Comparison of ENCODE assay signal across 8 mouse cellular contexts in the genomic region with DNA sequence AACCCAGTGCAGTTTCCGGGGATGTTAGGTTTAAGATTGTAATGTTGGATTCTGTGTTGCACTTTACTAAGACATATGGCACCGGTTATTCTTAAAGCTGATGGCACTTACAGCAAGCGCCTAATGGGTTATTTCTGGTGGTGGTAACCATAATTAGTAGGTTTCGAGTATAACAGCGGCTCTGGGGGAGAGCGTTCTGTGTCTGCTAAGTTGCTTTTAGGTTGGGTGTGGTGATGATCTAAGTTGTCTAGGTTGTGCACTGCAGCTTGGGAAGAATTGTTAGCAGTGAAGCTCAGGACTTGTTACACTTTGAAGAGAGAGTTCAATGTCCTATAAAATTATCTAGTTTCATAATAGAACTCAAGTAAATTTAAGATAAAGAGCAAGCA. TPM values are rescaled to one million over a fixed set of nuclear protein-coding genes. Genes with fewer than 3 reads are reported as not detected.
DNase-seq lines count a peak whose midpoint lies in the region; ATAC-seq and TF ChIP-seq lines count a peak whose summit lies in the region.

No protein-coding gene starts in this region.

- peak overlapping the region; percentile 98 for H3K9ac ChIP-seq in hindbrain, embryonic 16.5 days (ENCODE audit: low read depth, low read length)
- H3K9ac ChIP-seq in neural tube, embryonic 12.5 days: peak overlapping the region; percentile 95

- H3K4me1 ChIP-seq in hindbrain, embryonic 16.5 days (ENCODE audit: control insufficient read depth, insufficient read depth, low read depth, low read length): peaks cover 19% of the 10 kb centered on the region
- H3K4me1 ChIP-seq in neural tube, embryonic 12.5 days: peaks cover 20% of the 10 kb centered on the region

- H3K4me3 ChIP-seq in layer of hippocampus, adult 2 months: peak overlapping the region; percentile 91
- H3K4me3 ChIP-seq in hindbrain, embryonic 16.5 days (ENCODE audit: low read length): peak overlapping the region; percentile 98
- H3K4me3 ChIP-seq in neural tube, embryonic 12.5 days: peak overlapping the region; percentile 96

- H3K27ac ChIP-seq in layer of hippocampus, adult 2 months: peak overlapping the region; percentile 91
- H3K27ac ChIP-seq in hindbrain, embryonic 16.5 days (ENCODE audit: low read depth, low read length): peak overlapping the region; percentile 94
- no peak overlapping the region for H3K27ac ChIP-seq in neural tube, embryonic 12.5 days

- H3K4me2 ChIP-seq in hindbrain, embryonic 16.5 days (ENCODE audit: low read length): peak overlapping the region; percentile 87
- H3K4me2 ChIP-seq in neural tube, embryonic 12.5 days (replicated peaks): peak overlapping the region; percentile 78

- no peak for DNase-seq in layer of hippocampus, adult 2 months (ENCODE audit: low spot score in 2 of 2)
- no peak for DNase-seq in layer of hippocampus, postnatal 10 days (ENCODE audit: low spot score in 2 of 2)
- DNase-seq in c-Kit-negative CD71-positive TER-119-positive erythroid progenitor cells, embryonic 14.5 days (ENCODE audit: low read depth, low spot score): peak; percentile 17
- DNase-seq in gastrocnemius, postnatal 36 days: no peak
- no peak for DNase-seq in right cerebral cortex, postnatal 25 days
- no peak for DNase-seq in T-cell, adult 2 months (ENCODE audit: low spot score)

- no peak for TF ChIP-seq CTCF in layer of hippocampus, adult 2 months (conservative IDR thresholded peaks at IDR 0.05)

- no peaks in the 10 kb centered on the region for H3K27me3 ChIP-seq in hindbrain, embryonic 16.5 days (replicated peaks; ENCODE audit: control insufficient read depth, insufficient read depth, low read length)
- no peaks in the 10 kb centered on the region for H3K27me3 ChIP-seq in neural tube, embryonic 12.5 days (replicated peaks)

- no peaks in the 10 kb centered on the region for H3K9me3 ChIP-seq in hindbrain, embryonic 16.5 days (ENCODE audit: control insufficient read depth, low read length)
- no peaks in the 10 kb centered on the region for H3K9me3 ChIP-seq in neural tube, embryonic 12.5 days

- intact Hi-C loops in gastrocnemius, postnatal 36 days (cut with DNase I): no loop called here

- no peak for ATAC-seq in hindbrain, embryonic 16.5 days
- no peak for ATAC-seq in neural tube, embryonic 12.5 days (ENCODE audit: low FRiP score, low read depth)

- no peaks in the 10 kb centered on the region for H3K36me3 ChIP-seq in hindbrain, embryonic 16.5 days (ENCODE audit: control insufficient read depth, insufficient read depth, low read length)
- no peaks in the 10 kb centered on the region for H3K36me3 ChIP-seq in neural tube, embryonic 12.5 days

- 3% methylated on average over 6 of the region's 6 CpGs for WGBS in hindbrain, embryonic 16.5 days
- under 1% methylated on average over 6 of the region's 6 CpGs for WGBS in neural tube, embryonic 12.5 days

RNA-seq across cellular contexts. Expression of gene Sec63, which starts 1.4 kb away (rescaled TPM):
- 10 to 100 TPM; 51.1 to 55.6 TPM for total RNA-seq in layer of hippocampus, adult 2 months (2021)
- total RNA-seq in layer of hippocampus, postnatal 10 days (2021): 10 to 100 TPM; 39.2 to 49.4 TPM
- 16.6 and 18.1 TPM in 2 replicates for polyA plus RNA-seq in hindbrain, embryonic 16.5 days (2015; fragmentation: Nextera tagmentation; extraction: Ambion mirVana)
- polyA plus RNA-seq in neural tube, embryonic 12.5 days (2016; fragmentation: Nextera tagmentation; extraction: Ambion mirVana): 29.3 and 33.8 TPM in 2 replicates
- total RNA-seq in gastrocnemius, postnatal 36 days (2021): 10 to 100 TPM; 19.0 to 19.8 TPM
